Mouse (Mus musculus) stomach, postnatal 0 days (tissue): ENCODE measurements around the gene Sptlc2. TPM values are rescaled to one million over a fixed set of nuclear protein-coding genes. Genes with fewer than 3 reads are reported as not detected.
A peak's percentile ranks its signal among the peaks of the same experiment; 100 is the strongest.

Experiments used
- ATAC-seq: fragments of 200-750 bp; cut with Nextera tagmentation; 2 replicates; pipeline ENCODE4 v1.8.0; 2017; ENCODE audit not compliant: low FRiP score, low TSS enrichment
- DNase-seq: peaks from one replicate; pipeline ENCODE4 v3.0.0-alpha.2; 2016; ENCODE audit warnings: low spot score
- H3K27ac ChIP-seq: fragments of 300-500 bp; sonication (generic); replicated peaks from 2 replicates; pipeline ENCODE4 v1.5.1; 2014; ENCODE audit warnings: mild to moderate bottlenecking, control low read depth
- H3K27me3 ChIP-seq: fragments of 300-500 bp; sonication (generic); 2 replicates; pipeline ENCODE4 v1.6.1; 2014; ENCODE audit warnings: low read length; ENCODE audit not compliant: control insufficient read depth, insufficient read depth
- H3K36me3 ChIP-seq: fragments of 300-500 bp; sonication (generic); 2 replicates; pipeline ENCODE4 v1.6.1; 2014; ENCODE audit warnings: low read length, mixed read lengths; ENCODE audit not compliant: control insufficient read depth, insufficient read depth
- H3K4me1 ChIP-seq: fragments of 300-500 bp; sonication (generic); replicated peaks from 2 replicates; pipeline ENCODE4 v1.6.1; 2014; ENCODE audit warnings: antibody characterized with exemption; ENCODE audit not compliant: control insufficient read depth, insufficient read depth
- H3K4me2 ChIP-seq: fragments of 300-500 bp; sonication (generic); replicated peaks from 2 replicates; pipeline ENCODE4 v1.6.1; 2014; ENCODE audit warnings: low read depth, mild to moderate bottlenecking, control low read depth, moderate library complexity
- H3K4me3 ChIP-seq: fragments of 300-500 bp; sonication (generic); 2 replicates; pipeline ENCODE4 v1.5.1; 2014; ENCODE audit warnings: low read depth, low read length, control low read depth
- H3K9ac ChIP-seq: fragments of 300-500 bp; sonication (generic); 2 replicates; pipeline ENCODE4 v1.6.1; 2014; ENCODE audit warnings: mild to moderate bottlenecking, low read length, control low read depth, mixed read lengths
- H3K9me3 ChIP-seq: fragments of 300-500 bp; sonication (generic); 2 replicates; pipeline ENCODE4 v1.6.1; 2016; ENCODE audit warnings: low read length; ENCODE audit not compliant: control insufficient read depth
- CTCF ChIP-seq: IDR thresholded peaks from 2 replicates; pipeline ENCODE4 v1.5.1; 2016; ENCODE audit warnings: antibody characterized with exemption, low read depth, mild to moderate bottlenecking, moderate library complexity
- EP300 ChIP-seq: optimal IDR thresholded peaks from 2 replicates; pipeline ENCODE3; 2016; ENCODE audit warnings: antibody characterized with exemption
- WGBS: fragments of 180-500 bp; shearing (Covaris S2); extraction: QIAGEN DNeasy Blood & Tissue Kit; methylation state at CpG from one replicate; pipeline ENCODE4 v1.1.7; 2014; 5-methylcytosine and 5-hydroxymethylcytosine counted together
- polyA plus RNA-seq: library from polyadenylated mRNA; unstranded; fragments of >200 nt; fragmentation: Nextera tagmentation; extraction: Ambion mirVana; gene quantifications from 2 replicates; pipeline ENCODE4 v1.2.1, GENCODE M21; 2015

Sptlc2 gene
- polyA plus RNA-seq, 1 experiment from 2014 or later, result 201 TPM

DNA sequence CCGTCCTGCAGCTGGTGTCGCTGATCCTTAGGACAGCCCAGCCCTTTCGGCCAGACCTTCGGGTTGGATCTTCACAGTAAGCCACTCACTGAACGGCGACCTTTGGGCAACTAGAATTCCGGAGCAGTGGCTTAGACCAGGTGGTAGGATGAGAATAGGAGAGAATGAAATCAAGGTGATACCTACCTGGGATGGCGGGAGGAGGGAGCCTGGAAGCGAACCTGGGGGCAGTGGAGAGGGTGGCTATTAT is 87.8 kb downstream of the Sptlc2 start:
- DNase-seq (no peak), ATAC-seq (no peak)
- no peaks in the 10 kb centered on the region for H3K36me3 ChIP-seq
- WGBS, result 4% methylated on average over 9 of the region's 9 CpGs
- H3K4me1 ChIP-seq, result 0 out of 2 replicates have a peak, but pooled peaks cover 2% of the 10 kb centered on the region
- peak overlapping the region; percentile 98 for H3K4me2 ChIP-seq
- H3K9me3 ChIP-seq, result no peaks in the 10 kb centered on the region
- no peak overlapping the region for H3K27ac ChIP-seq
- TF ChIP-seq CTCF, result no peak
- peak overlapping the region; percentile 67 for H3K9ac ChIP-seq
- H3K4me3 ChIP-seq, result peak overlapping the region; percentile 73
- no peaks in the 10 kb centered on the region for H3K27me3 ChIP-seq

DNA sequence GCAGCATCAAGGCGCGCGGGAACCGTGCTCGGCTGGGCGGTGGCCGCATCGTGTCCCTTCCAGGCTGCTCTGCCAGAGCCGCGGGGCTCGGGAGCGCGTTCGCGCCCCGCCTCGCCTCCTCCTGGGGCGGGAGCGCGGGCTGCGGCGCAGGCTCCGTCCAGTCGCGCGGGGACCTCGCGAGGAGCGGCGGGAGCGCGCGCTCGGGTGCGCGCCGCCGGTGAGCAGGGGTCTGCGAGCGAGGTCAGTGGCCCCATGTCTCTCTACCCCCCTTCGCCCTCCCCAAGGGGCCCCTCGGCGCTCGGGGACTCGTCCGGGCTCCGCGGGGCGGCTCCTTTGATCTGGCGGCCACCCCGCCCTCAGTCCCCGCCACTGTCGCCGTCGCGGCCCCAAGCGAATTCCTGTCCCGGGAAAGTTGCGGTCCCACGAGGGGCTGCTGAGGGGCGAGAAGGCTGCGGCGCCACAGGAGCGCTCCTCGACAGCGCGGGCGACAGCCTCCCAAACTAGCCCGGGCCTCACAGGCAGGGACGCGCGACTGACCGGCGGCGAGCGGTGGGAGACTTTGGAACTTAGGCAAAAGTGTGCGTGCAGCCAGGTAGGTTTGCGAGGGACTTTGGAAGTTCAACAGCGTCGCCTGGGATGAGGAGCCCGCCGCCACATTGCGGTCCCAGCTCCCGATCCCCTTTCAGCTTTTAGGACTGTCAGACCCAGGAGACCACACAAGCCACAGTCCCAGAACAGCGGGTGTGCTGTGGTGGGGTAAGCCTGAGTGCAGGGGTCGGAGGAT is 88.3 kb downstream of the Sptlc2 start, which contains the start of gene Ism2:
Ism2 (minus strand) TSS at position 49 of the 784 bp plus-strand sequence.
- TF ChIP-seq CTCF (no peak), EP300 (no peak)
- Histone ChIP-seq H3K27ac (no peak within 1 kb of the TSS), H3K9me3 (no peaks in the 10 kb centered on the region), H3K4me2 (peak within 1 kb of the TSS; percentile 98), H3K9ac (peak within 1 kb of the TSS; percentile 67), H3K36me3 (no peaks in the 10 kb centered on the region), H3K27me3 (no peaks in the 10 kb centered on the region), H3K4me1 (0 out of 2 replicates have a peak, but pooled peaks cover 2% of the 10 kb centered on the region), H3K4me3 (peak within 1 kb of the TSS; percentile 73)
- DNase-seq (peak; percentile 57), ATAC-seq (peak; percentile 82)
- WGBS, result 0% methylated on average over 75 of the region's 86 CpGs

DNA sequence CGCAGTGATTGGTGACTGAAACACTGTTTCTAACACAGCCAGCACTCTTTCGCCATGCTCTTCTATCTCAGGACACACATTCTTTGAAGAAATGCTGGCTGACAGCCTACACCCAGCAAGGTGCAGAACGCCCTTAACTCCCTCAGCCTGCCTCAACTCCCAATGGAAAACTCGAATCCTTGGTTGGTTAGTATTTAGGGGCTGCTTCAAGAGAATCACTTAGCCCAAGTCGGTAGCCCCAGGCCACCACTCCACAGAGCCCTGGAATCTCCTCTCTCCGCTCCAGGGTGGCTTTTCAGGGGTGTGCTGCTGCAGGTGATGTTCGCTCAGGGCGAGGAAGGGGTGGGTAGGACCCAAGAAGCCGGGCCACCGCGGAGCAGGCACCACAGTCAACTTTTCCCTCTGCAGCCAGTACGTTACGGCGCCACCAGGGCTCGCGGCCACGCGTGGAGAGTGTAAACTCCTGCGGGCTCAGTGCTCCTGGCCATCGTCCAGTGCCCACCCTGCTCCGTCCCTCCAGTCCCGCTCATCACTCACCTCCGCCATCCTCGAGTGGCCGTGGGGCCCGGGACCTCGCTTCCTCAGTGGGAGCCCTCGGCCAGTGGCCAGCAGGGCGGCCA is 89.0 kb downstream of the Sptlc2 start:
- Histone ChIP-seq H3K27ac (no peak overlapping the region), H3K9ac (peak overlapping the region; percentile 67), H3K9me3 (no peaks in the 10 kb centered on the region), H3K4me2 (peak overlapping the region; percentile 98), H3K4me1 (0 out of 2 replicates have a peak, but pooled peaks cover 2% of the 10 kb centered on the region), H3K4me3 (peak overlapping the region; percentile 73), H3K36me3 (no peaks in the 10 kb centered on the region), H3K27me3 (no peaks in the 10 kb centered on the region)
- DNase-seq (no peak), ATAC-seq (peak; percentile 51)
- WGBS, result 9% methylated on average over 29 of the region's 29 CpGs
- TF ChIP-seq CTCF, result no peak
- no peak for TF ChIP-seq EP300

DNA sequence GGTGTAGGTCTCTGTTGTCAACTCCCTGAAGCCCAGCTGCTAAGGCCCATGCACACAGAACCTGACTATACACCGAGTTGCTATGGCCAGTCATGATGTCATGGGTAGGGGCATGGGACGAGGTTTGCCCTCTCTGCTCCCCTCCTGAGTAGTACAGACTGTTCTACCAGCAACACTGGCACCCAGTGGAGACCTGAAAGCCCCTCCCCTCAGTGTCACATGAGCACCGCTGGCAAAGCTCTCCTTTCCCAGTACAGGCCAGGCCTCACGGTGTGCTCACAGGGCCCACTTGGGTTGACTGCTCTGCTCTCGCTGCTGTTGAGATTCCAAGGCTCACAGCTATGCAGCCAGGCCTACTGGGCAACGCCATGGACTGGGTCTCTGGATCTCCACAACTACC is 94.2 kb downstream of the Sptlc2 start:
- H3K4me3 ChIP-seq, result no peak overlapping the region
- H3K27ac ChIP-seq, result no peak overlapping the region
- H3K36me3 ChIP-seq, result no peaks in the 10 kb centered on the region
- H3K27me3 ChIP-seq, result no peaks in the 10 kb centered on the region
- TF ChIP-seq CTCF, result no peak
- no peak for TF ChIP-seq EP300
- no peaks in the 10 kb centered on the region for H3K4me1 ChIP-seq
- no peaks in the 10 kb centered on the region for H3K9me3 ChIP-seq
- ATAC-seq, result peak; percentile 10; the same call in 1 of the 2 replicates
- 75% methylated on average over 6 of the region's 6 CpGs for WGBS
- no peak overlapping the region for H3K9ac ChIP-seq
- H3K4me2 ChIP-seq, result no peak overlapping the region
- DNase-seq, result no peak

DNA sequence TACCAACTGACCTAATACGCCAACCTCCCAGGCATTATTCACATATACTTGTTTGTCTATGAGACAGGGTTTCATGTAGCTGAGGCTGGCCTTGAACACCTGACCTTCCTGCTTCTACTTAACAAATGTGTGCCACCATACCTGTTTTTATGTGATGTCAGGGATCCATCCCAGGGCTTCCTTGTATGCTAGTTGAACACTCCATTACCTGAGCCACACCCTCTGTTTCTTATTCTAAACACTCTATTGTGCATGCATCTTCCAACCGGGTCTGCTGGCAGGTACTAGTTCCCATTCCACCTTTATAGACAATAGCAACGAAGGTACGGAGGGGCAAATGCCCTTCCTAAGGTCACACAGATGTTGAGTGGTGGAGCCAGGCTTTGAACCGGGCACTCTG is 99.1 kb downstream of the Sptlc2 start:
- Histone ChIP-seq H3K9ac (no peak overlapping the region), H3K9me3 (no peaks in the 10 kb centered on the region), H3K4me3 (no peak overlapping the region), H3K4me1 (no peaks in the 10 kb centered on the region), H3K4me2 (no peak overlapping the region), H3K36me3 (no peaks in the 10 kb centered on the region), H3K27me3 (no peaks in the 10 kb centered on the region), H3K27ac (no peak overlapping the region)
- ATAC-seq, result no peak
- TF ChIP-seq EP300 (no peak), CTCF (no peak)
- no peak for DNase-seq
- 88% methylated on average over 5 of the region's 5 CpGs for WGBS

DNA sequence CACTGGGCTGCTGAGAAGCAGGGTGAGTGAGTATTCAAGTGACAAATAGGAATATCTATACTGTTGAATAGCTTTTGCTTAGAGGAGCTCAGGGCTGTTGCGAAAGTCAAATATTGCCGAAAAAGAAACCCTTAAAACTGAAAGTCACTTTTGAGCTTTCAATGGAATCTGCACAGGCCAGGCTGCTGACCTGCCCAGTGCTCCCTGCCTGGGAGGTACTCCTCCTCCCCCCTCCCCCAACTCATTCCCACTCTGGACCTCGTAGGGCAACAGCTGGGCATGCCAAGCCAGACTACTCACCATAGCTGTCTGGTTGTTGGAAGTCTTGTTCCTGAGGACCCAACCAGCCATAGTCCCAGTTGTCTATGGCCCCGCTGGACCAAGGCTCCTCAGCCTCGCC is 103.4 kb downstream of the Sptlc2 start:
- ATAC-seq (no peak), DNase-seq (no peak)
- H3K27ac ChIP-seq, result no peak overlapping the region
- H3K9ac ChIP-seq, result no peak overlapping the region
- H3K9me3 ChIP-seq, result no peaks in the 10 kb centered on the region
- H3K36me3 ChIP-seq, result no peaks in the 10 kb centered on the region
- TF ChIP-seq CTCF, result no peak
- TF ChIP-seq EP300, result no peak
- no peak overlapping the region for H3K4me2 ChIP-seq
- H3K4me3 ChIP-seq, result no peak overlapping the region
- WGBS, result 69% methylated on average over 5 of the region's 5 CpGs
- H3K27me3 ChIP-seq, result no peaks in the 10 kb centered on the region
- no peaks in the 10 kb centered on the region for H3K4me1 ChIP-seq
